Mouse (Mus musculus): Measurements from ENCODE around the gene Diras1. TPM values are rescaled to one million over a fixed set of nuclear protein-coding genes. Genes with fewer than 3 reads are reported as not detected.

Gene Diras1
- polyA plus RNA-seq, 1 experiment from 2014 or later, result 0.19 TPM

DNA sequence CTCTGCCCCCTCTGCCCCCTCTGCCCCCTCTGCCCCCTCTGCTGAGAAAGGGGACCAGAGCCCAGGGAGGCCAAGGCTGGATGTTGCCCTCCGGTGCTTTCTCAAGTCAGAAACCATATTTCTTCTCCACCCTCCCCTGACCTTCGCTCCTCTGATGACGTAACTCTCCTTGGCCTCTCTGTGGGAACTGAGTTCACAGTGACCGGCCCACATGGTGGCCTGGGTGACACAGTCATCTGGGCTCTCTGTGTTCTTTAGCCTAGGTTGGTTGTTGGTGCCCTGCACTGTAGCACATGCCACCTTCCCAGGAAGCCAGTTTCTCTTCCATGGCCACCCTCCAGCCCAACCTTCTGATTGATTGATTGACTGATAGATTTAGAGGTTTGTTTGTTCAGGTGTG is 43.1 kb downstream of the Diras1 start:
- no peak for ATAC-seq (replicated peaks; ENCODE audit: low FRiP score)
- Histone ChIP-seq H3K4me3 (replicated peaks) (no peak overlapping the region), H3K4me2 (no peak overlapping the region), H3K36me3 (no peaks in the 10 kb centered on the region), H3K9ac (no peak overlapping the region), H3K4me1 (peaks cover 21% of the 10 kb centered on the region), H3K27ac (no peak overlapping the region), H3K27me3 (peaks cover 42% of the 10 kb centered on the region), H3K9me3 (replicated peaks) (no peaks in the 10 kb centered on the region)
- 22% methylated on average over 4 of the region's 4 CpGs for WGBS

DNA sequence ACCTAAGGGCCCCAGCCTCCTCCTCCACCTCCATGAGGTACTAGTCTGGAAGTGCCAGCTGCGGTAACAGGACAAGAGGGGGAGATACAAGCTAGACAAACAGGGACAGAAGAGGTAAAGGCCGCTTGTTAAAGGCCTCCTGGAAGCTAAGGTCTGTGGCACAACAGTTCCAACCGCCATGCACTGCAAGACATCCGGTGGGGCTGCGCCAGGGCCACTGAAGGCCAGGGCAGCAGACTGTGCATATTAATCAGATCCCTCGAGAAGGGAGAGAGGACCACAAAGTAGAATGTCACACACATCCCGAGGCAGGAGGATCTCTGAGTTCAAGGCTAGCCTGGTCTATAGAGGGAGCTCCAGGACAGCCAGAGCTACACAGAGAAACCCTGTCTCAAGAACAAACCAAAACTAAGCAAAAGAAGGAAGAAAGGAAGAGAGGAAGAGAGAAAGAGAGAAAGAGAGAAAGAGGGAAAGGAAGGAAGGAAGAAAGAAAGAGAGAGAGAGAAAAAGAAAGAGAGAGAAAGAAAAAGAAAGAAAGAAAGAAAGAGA is 43.8 kb downstream of the Diras1 start:
- WGBS, result 52% methylated on average over 7 of the region's 7 CpGs

DNA sequence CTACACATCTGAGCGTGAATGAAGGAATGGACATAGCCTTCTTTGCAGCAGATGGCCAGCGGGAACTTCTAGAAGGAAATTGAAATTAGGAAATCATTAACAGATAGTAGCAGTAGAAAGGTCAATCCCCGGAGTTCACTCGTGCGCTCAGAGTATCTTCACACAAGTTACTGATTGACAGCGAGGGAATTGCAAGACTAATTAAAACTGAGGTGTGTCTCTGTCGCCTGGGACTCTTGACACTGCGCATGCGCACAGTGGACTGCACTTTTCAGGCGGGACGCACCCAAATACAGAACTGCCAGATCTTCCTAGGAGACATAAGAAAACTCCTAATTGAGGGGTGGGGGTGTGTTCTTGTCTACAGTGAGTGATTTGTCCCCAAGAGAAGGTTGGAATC is 50.0 kb downstream of the Diras1 start:
- no peaks in the 10 kb centered on the region for H3K36me3 ChIP-seq
- peaks cover 41% of the 10 kb centered on the region for H3K4me1 ChIP-seq
- no peaks in the 10 kb centered on the region for H3K9me3 ChIP-seq (replicated peaks)
- H3K4me2 ChIP-seq, result no peak overlapping the region
- no peak overlapping the region for H3K9ac ChIP-seq
- H3K4me3 ChIP-seq (replicated peaks), result no peak overlapping the region
- H3K27ac ChIP-seq, result no peak overlapping the region
- 0 out of 2 replicates have a peak, but pooled peaks have one; percentile 27 for ATAC-seq (replicated peaks; ENCODE audit: low FRiP score)
- H3K27me3 ChIP-seq, result no peaks in the 10 kb centered on the region
- 75% methylated on average over 11 of the region's 11 CpGs for WGBS

More for the DNA sequence above, 43.8 kb downstream of the Diras1 start:
- peaks cover 21% of the 10 kb centered on the region for H3K4me1 ChIP-seq
- ATAC-seq (replicated peaks; ENCODE audit: low FRiP score), result no peak
- no peak overlapping the region for H3K27ac ChIP-seq
- no peaks in the 10 kb centered on the region for H3K36me3 ChIP-seq
- no peak overlapping the region for H3K4me3 ChIP-seq (replicated peaks)
- peaks cover 35% of the 10 kb centered on the region for H3K27me3 ChIP-seq
- no peak overlapping the region for H3K9ac ChIP-seq
- no peaks in the 10 kb centered on the region for H3K9me3 ChIP-seq (replicated peaks)
- no peak overlapping the region for H3K4me2 ChIP-seq

DNA sequence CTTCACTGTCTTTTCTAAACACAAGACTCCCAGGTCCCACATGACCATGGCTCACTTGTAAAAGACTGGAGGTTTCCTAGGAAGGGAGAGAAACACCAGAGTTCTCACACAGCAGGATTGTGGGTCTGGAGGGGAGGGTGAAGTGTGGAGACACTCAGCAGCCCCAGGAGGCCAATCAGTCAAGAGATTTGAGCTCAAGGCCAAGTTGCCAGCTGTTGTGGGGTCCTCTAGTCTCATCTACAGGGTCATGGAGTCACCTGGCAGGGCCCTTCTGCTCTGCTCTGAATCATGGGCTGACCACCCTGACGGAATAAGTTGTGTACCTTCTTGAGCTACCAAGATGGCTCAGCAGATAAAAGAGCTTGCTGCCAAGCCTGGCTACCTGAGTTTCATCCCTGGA is 51.7 kb downstream of the Diras1 start:
- H3K27me3 ChIP-seq, result no peaks in the 10 kb centered on the region
- H3K9me3 ChIP-seq (replicated peaks), result no peaks in the 10 kb centered on the region

DNA sequence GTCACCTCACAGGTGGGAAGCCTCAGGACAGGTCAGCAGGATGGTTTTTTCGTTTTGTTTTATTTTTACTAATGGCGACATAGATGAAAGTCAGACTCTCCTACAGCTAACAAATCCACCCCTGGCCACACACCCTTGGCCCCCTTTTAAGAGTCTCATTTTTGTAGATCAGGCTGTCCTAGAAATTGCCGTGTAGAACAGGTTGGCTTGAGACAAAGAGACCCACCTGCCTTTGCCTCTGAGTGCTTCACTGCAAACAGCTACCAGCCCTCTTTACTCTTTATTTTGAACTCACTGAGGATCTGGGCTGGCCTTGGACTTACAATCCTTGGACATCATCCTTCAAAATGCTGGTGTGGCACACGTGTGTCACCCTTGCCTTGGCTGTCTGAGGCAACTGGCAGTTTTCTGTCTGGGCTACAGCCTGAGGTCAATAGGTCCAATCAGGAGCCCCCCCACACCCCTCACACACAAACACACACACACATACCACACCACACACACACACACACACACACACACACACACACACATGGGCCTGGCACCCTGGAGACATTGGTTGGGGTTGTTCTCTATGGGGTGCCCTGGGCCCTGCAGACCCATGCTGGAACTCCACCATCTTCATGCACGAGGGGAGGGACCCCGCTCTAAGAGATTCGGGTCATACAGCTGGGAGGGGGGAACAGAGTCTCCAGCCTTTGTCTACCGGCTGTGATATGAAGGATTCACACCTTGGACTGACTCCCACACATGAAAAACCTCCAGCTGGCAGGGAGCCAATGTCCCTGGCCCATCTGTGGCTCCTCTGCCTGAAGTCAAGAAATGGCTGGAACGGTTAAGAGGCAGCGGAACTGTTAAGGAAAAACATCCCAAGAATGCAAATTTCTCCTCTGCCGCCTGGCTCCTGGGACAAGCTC is 53.1 kb downstream of the Diras1 start:
- WGBS, result 43% methylated on average over 11 of the region's 11 CpGs
- H3K4me1 ChIP-seq, result peaks cover 41% of the 10 kb centered on the region
- no peak overlapping the region for H3K9ac ChIP-seq
- no peaks in the 10 kb centered on the region for H3K36me3 ChIP-seq
- H3K27ac ChIP-seq, result peak overlapping the region; percentile 72
- no peaks in the 10 kb centered on the region for H3K27me3 ChIP-seq
- no peak overlapping the region for H3K4me2 ChIP-seq
- H3K4me3 ChIP-seq (replicated peaks), result no peak overlapping the region
- 0 out of 2 replicates have a peak, but pooled peaks have one; percentile 33 for ATAC-seq (replicated peaks; ENCODE audit: low FRiP score)
- no peaks in the 10 kb centered on the region for H3K9me3 ChIP-seq (replicated peaks)

More for the DNA sequence above, 51.7 kb downstream of the Diras1 start:
- 75% methylated on average over 1 of the region's 1 CpGs for WGBS
- Histone ChIP-seq H3K4me1 (peaks cover 41% of the 10 kb centered on the region), H3K9ac (no peak overlapping the region), H3K4me2 (no peak overlapping the region), H3K27ac (no peak overlapping the region), H3K4me3 (replicated peaks) (no peak overlapping the region), H3K36me3 (no peaks in the 10 kb centered on the region)
- no peak for ATAC-seq (replicated peaks; ENCODE audit: low FRiP score)

DNA sequence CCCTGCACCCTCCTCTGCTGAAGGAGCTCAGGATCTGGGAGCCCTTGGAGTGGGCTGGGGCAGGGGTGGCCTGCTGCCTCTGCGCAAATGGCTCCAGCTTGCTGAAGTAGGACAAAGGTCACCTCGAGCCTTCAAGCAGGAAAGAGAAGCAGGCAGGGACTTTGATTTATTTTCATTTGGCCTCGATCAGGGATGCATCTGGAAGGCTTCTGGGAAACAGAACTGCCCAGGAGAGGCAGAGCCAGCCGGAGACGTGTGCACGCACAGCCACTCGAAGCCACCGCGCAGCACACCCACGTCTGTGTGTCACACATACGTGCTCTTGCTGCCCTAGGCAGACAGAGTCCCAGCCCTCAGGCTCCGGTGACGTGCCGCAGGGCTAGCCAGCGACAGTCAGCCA is 53.9 kb downstream of the Diras1 start:
- Histone ChIP-seq H3K4me2 (no peak overlapping the region), H3K9me3 (replicated peaks) (no peaks in the 10 kb centered on the region), H3K4me1 (peaks cover 49% of the 10 kb centered on the region), H3K9ac (no peak overlapping the region), H3K27me3 (no peaks in the 10 kb centered on the region), H3K4me3 (replicated peaks) (no peak overlapping the region), H3K27ac (peak overlapping the region; percentile 72), H3K36me3 (no peaks in the 10 kb centered on the region)
- 51% methylated on average over 15 of the region's 15 CpGs for WGBS
- no peak; the same call in 1 of the 2 replicates for ATAC-seq (replicated peaks; ENCODE audit: low FRiP score)

DNA sequence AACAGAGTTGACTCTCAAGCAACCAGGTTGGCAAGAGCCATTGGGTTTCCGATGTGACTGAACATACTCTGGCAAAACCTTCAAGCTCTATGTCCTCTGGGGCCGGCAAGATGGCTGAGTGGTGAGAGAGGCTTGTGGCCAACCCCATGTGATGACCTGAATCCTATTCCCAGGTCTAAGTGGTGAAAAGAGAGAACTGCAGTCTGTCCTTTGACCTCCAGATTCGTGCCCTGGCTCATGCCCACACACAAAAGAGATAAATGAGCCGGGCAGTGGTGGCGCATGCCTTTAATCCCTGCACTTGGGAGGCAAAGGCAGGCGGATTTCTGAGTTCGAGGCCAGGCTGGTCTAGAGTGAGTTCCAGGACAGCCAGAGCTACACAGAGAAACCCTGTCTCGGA is 55.3 kb downstream of the Diras1 start:
- no peaks in the 10 kb centered on the region for H3K27me3 ChIP-seq
- no peak overlapping the region for H3K4me3 ChIP-seq (replicated peaks)
- no peak overlapping the region for H3K9ac ChIP-seq
- no peak overlapping the region for H3K27ac ChIP-seq
- H3K36me3 ChIP-seq, result no peaks in the 10 kb centered on the region
- no peak overlapping the region for H3K4me2 ChIP-seq
- no peak for ATAC-seq (replicated peaks; ENCODE audit: low FRiP score)
- H3K4me1 ChIP-seq, result peaks cover 52% of the 10 kb centered on the region
- no peaks in the 10 kb centered on the region for H3K9me3 ChIP-seq (replicated peaks)
- 81% methylated on average over 8 of the region's 8 CpGs for WGBS

Other genes with a start within 250 kb of the Diras1 start
- gene Sf3a2, start 227.5 kb downstream of the Diras1 start, polyA plus RNA-seq (2015; fragmentation: Nextera tagmentation; extraction: Ambion mirVana), result 78.2 and 92.6 TPM in 2 replicates
- gene Plekhj1, start 227.0 kb downstream of the Diras1 start, polyA plus RNA-seq (2015; fragmentation: Nextera tagmentation; extraction: Ambion mirVana), result 126 and 130 TPM in 2 replicates
- 0.09 TPM in 1 of 2 replicates, not detected in the other for gene Amh, start 220.4 kb downstream of the Diras1 start, polyA plus RNA-seq (2015; fragmentation: Nextera tagmentation; extraction: Ambion mirVana)
- gene Jsrp1, start 212.2 kb downstream of the Diras1 start, polyA plus RNA-seq (2015; fragmentation: Nextera tagmentation; extraction: Ambion mirVana), result 5.6 and 5.7 TPM in 2 replicates
- 1,583 and 1,739 TPM in 2 replicates for gene Oaz1, start 199.0 kb downstream of the Diras1 start, polyA plus RNA-seq (2015; fragmentation: Nextera tagmentation; extraction: Ambion mirVana)
- 0.83 and 1.2 TPM in 2 replicates for gene Lingo3, start 181.6 kb downstream of the Diras1 start, polyA plus RNA-seq (2015; fragmentation: Nextera tagmentation; extraction: Ambion mirVana)
- 303 and 328 TPM in 2 replicates for gene Lsm7, start 170.5 kb downstream of the Diras1 start, polyA plus RNA-seq (2015; fragmentation: Nextera tagmentation; extraction: Ambion mirVana)
- gene Sppl2b, start 170.4 kb downstream of the Diras1 start, polyA plus RNA-seq (2015; fragmentation: Nextera tagmentation; extraction: Ambion mirVana), result 43.8 and 48.1 TPM in 2 replicates
- gene Tmprss9, start 153.8 kb downstream of the Diras1 start, polyA plus RNA-seq (2015; fragmentation: Nextera tagmentation; extraction: Ambion mirVana), result 0.04 TPM in 1 of 2 replicates, not detected in the other
- gene Timm13, start 124.7 kb downstream of the Diras1 start, polyA plus RNA-seq (2015; fragmentation: Nextera tagmentation; extraction: Ambion mirVana), result 365 and 368 TPM in 2 replicates
- gene Lmnb2, start 107.4 kb downstream of the Diras1 start, polyA plus RNA-seq (2015; fragmentation: Nextera tagmentation; extraction: Ambion mirVana), result 55.0 and 59.3 TPM in 2 replicates
- 18.0 and 20.8 TPM in 2 replicates for gene Gadd45b, start 95.6 kb downstream of the Diras1 start, polyA plus RNA-seq (2015; fragmentation: Nextera tagmentation; extraction: Ambion mirVana)
- gene Gng7, start 10.7 kb downstream of the Diras1 start, polyA plus RNA-seq (2015; fragmentation: Nextera tagmentation; extraction: Ambion mirVana), result 5.0 and 5.6 TPM in 2 replicates
- 13.7 and 16.3 TPM in 2 replicates for gene Slc39a3, start 11.8 kb upstream of the Diras1 start, polyA plus RNA-seq (2015; fragmentation: Nextera tagmentation; extraction: Ambion mirVana)
- 201 and 226 TPM in 2 replicates for gene Sgta, start 34.5 kb upstream of the Diras1 start, polyA plus RNA-seq (2015; fragmentation: Nextera tagmentation; extraction: Ambion mirVana)
- gene Thop1, start 44.4 kb upstream of the Diras1 start, polyA plus RNA-seq (2015; fragmentation: Nextera tagmentation; extraction: Ambion mirVana), result 62.5 and 67.4 TPM in 2 replicates
- gene Creb3l3, start 73.2 kb upstream of the Diras1 start, polyA plus RNA-seq (2015; fragmentation: Nextera tagmentation; extraction: Ambion mirVana), result 0.64 and 0.77 TPM in 2 replicates
- 182 and 202 TPM in 2 replicates for gene Map2k2, start 80.3 kb upstream of the Diras1 start, polyA plus RNA-seq (2015; fragmentation: Nextera tagmentation; extraction: Ambion mirVana)
- gene Zbtb7a, start 109.6 kb upstream of the Diras1 start, polyA plus RNA-seq (2015; fragmentation: Nextera tagmentation; extraction: Ambion mirVana), result 25.6 and 26.6 TPM in 2 replicates
- 48.6 and 51.2 TPM in 2 replicates for gene Pias4, start 142.3 kb upstream of the Diras1 start, polyA plus RNA-seq (2015; fragmentation: Nextera tagmentation; extraction: Ambion mirVana)
- 563 and 597 TPM in 2 replicates for gene Eef2, start 151.0 kb upstream of the Diras1 start, polyA plus RNA-seq (2015; fragmentation: Nextera tagmentation; extraction: Ambion mirVana)
- 41.0 and 47.9 TPM in 2 replicates for gene Dapk3, start 157.3 kb upstream of the Diras1 start, polyA plus RNA-seq (2015; fragmentation: Nextera tagmentation; extraction: Ambion mirVana)
- gene 4930442H23Rik, start 158.2 kb upstream of the Diras1 start, polyA plus RNA-seq (2015; fragmentation: Nextera tagmentation; extraction: Ambion mirVana), result not detected in 2 replicates
- 0.18 TPM in 1 of 2 replicates, not detected in the other for gene Nmrk2, start 176.4 kb upstream of the Diras1 start, polyA plus RNA-seq (2015; fragmentation: Nextera tagmentation; extraction: Ambion mirVana)
- 0.28 and 0.51 TPM in 2 replicates for gene Atcay, start 205.2 kb upstream of the Diras1 start, polyA plus RNA-seq (2015; fragmentation: Nextera tagmentation; extraction: Ambion mirVana)
- gene Zfr2, start 207.5 kb upstream of the Diras1 start, polyA plus RNA-seq (2015; fragmentation: Nextera tagmentation; extraction: Ambion mirVana), result 6.8 and 7.3 TPM in 2 replicates
- 5.8 and 6.8 TPM in 2 replicates for gene Matk, start 227.3 kb upstream of the Diras1 start, polyA plus RNA-seq (2015; fragmentation: Nextera tagmentation; extraction: Ambion mirVana)
- gene Mrpl54, start 241.3 kb upstream of the Diras1 start, polyA plus RNA-seq (2015; fragmentation: Nextera tagmentation; extraction: Ambion mirVana), result 230 and 244 TPM in 2 replicates
- gene Apba3, start 241.3 kb upstream of the Diras1 start, polyA plus RNA-seq (2015; fragmentation: Nextera tagmentation; extraction: Ambion mirVana), result 59.7 and 63.4 TPM in 2 replicates